Mouse (Mus musculus): ENCODE data around the gene Atp13a1.

DNA sequence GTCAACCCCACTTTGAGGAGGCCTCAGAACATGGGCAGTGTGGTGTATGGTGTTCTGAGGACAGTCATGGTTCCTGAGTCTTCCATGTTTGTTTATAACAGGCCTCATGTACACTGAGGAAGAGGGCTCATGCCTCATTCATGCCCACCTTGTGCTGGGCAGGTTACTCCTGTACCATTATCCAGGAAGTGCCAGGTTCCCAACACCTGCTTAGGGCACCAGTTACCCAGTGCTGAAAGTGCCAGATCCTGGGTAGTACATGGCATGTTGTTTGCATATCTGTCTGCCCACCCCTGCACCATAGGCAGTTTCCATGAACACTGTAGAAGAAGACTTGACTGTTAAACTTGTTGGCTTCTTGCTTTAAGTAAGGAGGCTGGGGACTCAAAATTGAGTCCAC is 11.3 kb downstream of the Atp13a1 start:
- TF ChIP-seq GATA1 (IDR thresholded peaks at IDR 0.05; ENCODE audit: borderline replicate concordance, low read length) (no peak), FLI1 (IDR thresholded peaks at IDR 0.05; ENCODE audit: low read length) (no peak)
